Mouse (Mus musculus): Measurements from ENCODE around the gene Tspan3. TPM values are rescaled to one million over a fixed set of nuclear protein-coding genes. Genes with fewer than 3 reads are reported as not detected.

The Tspan3 gene
- polyA plus RNA-seq, 1 experiment from 2014 or later = 570 TPM

GRCm38 (mm10) chr9:56123613-56124012, 41.7 kb downstream of the Tspan3 start:
- DNase-seq (ENCODE audit: low spot score) = no peak
- Histone ChIP-seq H3K27me3 (ENCODE audit: low read depth, poor library complexity, severe bottlenecking) (no peaks in the 10 kb centered on the region), H3K27ac (replicated peaks) (no peak overlapping the region), H3K9me3 (replicated peaks) (no peaks in the 10 kb centered on the region), H3K4me3 (no peak overlapping the region), H3K36me3 (peaks cover 20% of the 10 kb centered on the region), H3K4me1 (peaks cover 15% of the 10 kb centered on the region)
- 82% methylated on average over 7 of the region's 7 CpGs for WGBS

- Histone ChIP-seq H3K4me1 (peaks cover 17% of the 10 kb centered on the region), H3K27ac (replicated peaks) (no peak overlapping the region), H3K27me3 (ENCODE audit: low read depth, poor library complexity, severe bottlenecking) (no peaks in the 10 kb centered on the region), H3K36me3 (peaks cover 13% of the 10 kb centered on the region), H3K9me3 (replicated peaks) (no peaks in the 10 kb centered on the region), H3K4me3 (no peak overlapping the region)
- WGBS = 79% methylated on average over 8 of the region's 8 CpGs
- no peak for DNase-seq (ENCODE audit: low spot score)
These were observed 42.3 kb downstream of the Tspan3 start for GRCm38 (mm10) chr9:56122973-56123372.

GRCm38 (mm10) chr9:56121097-56121496, 44.2 kb downstream of the Tspan3 start:
- Histone ChIP-seq H3K27me3 (ENCODE audit: low read depth, poor library complexity, severe bottlenecking) (no peaks in the 10 kb centered on the region), H3K27ac (replicated peaks) (peak overlapping the region; percentile 50; the same call in 1 of the 2 replicates), H3K9me3 (replicated peaks) (no peaks in the 10 kb centered on the region), H3K36me3 (no peaks in the 10 kb centered on the region), H3K4me3 (no peak overlapping the region), H3K4me1 (peaks cover 17% of the 10 kb centered on the region)
- DNase-seq (ENCODE audit: low spot score) = peak; percentile 51
- 27% methylated on average over 7 of the region's 7 CpGs for WGBS

GRCm38 (mm10) chr9:56119651-56120050, 45.6 kb downstream of the Tspan3 start:
- Histone ChIP-seq H3K4me3 (no peak overlapping the region), H3K36me3 (no peaks in the 10 kb centered on the region), H3K9me3 (replicated peaks) (no peaks in the 10 kb centered on the region), H3K27me3 (ENCODE audit: low read depth, poor library complexity, severe bottlenecking) (no peaks in the 10 kb centered on the region), H3K4me1 (peaks cover 17% of the 10 kb centered on the region), H3K27ac (replicated peaks) (no peak overlapping the region)
- no peak for DNase-seq (ENCODE audit: low spot score)
- WGBS = 86% methylated on average over 2 of the region's 2 CpGs

- Histone ChIP-seq H3K4me3 (peak overlapping the region; percentile 52), H3K27me3 (ENCODE audit: low read depth, poor library complexity, severe bottlenecking) (no peaks in the 10 kb centered on the region), H3K9me3 (replicated peaks) (no peaks in the 10 kb centered on the region), H3K36me3 (no peaks in the 10 kb centered on the region), H3K4me1 (peaks cover 17% of the 10 kb centered on the region), H3K27ac (replicated peaks) (peak overlapping the region; percentile 73)
- WGBS = 6% methylated on average over 14 of the region's 14 CpGs
- DNase-seq (ENCODE audit: low spot score) = peak; percentile 79
These were observed 46.7 kb downstream of the Tspan3 start for GRCm38 (mm10) chr9:56118582-56118981.

GRCm38 (mm10) chr9:56118091-56118490, 47.2 kb downstream of the Tspan3 start:
- Histone ChIP-seq H3K36me3 (no peaks in the 10 kb centered on the region), H3K27me3 (ENCODE audit: low read depth, poor library complexity, severe bottlenecking) (no peaks in the 10 kb centered on the region), H3K27ac (replicated peaks) (no peak overlapping the region), H3K4me1 (peaks cover 17% of the 10 kb centered on the region), H3K4me3 (peak overlapping the region; percentile 52; the same call in 1 of the 2 replicates), H3K9me3 (replicated peaks) (no peaks in the 10 kb centered on the region)
- 84% methylated on average over 5 of the region's 5 CpGs for WGBS
- DNase-seq (ENCODE audit: low spot score) = no peak

- 79% methylated on average over 5 of the region's 5 CpGs for WGBS
- H3K4me1 ChIP-seq = peaks cover 11% of the 10 kb centered on the region
- no peak for DNase-seq (ENCODE audit: low spot score)
- no peak overlapping the region for H3K4me3 ChIP-seq
- H3K9me3 ChIP-seq (replicated peaks) = no peaks in the 10 kb centered on the region
- no peak overlapping the region; the same call in 1 of the 2 replicates for H3K27ac ChIP-seq (replicated peaks)
- H3K36me3 ChIP-seq = no peaks in the 10 kb centered on the region
- H3K27me3 ChIP-seq (ENCODE audit: low read depth, poor library complexity, severe bottlenecking) = no peaks in the 10 kb centered on the region
These were observed 57.1 kb downstream of the Tspan3 start for GRCm38 (mm10) chr9:56108174-56108573.

- 68% methylated on average over 6 of the region's 6 CpGs for WGBS
- H3K36me3 ChIP-seq = no peaks in the 10 kb centered on the region
- no peak for DNase-seq (ENCODE audit: low spot score)
- H3K4me1 ChIP-seq = peaks cover 11% of the 10 kb centered on the region
- H3K4me3 ChIP-seq = no peak overlapping the region
- no peaks in the 10 kb centered on the region for H3K9me3 ChIP-seq (replicated peaks)
- H3K27me3 ChIP-seq (ENCODE audit: low read depth, poor library complexity, severe bottlenecking) = no peaks in the 10 kb centered on the region
- no peak overlapping the region for H3K27ac ChIP-seq (replicated peaks)
These were observed 57.8 kb downstream of the Tspan3 start for GRCm38 (mm10) chr9:56107527-56107926.

- Histone ChIP-seq H3K4me1 (peaks cover 11% of the 10 kb centered on the region), H3K27ac (replicated peaks) (no peak overlapping the region), H3K27me3 (ENCODE audit: low read depth, poor library complexity, severe bottlenecking) (no peaks in the 10 kb centered on the region), H3K9me3 (replicated peaks) (no peaks in the 10 kb centered on the region), H3K36me3 (no peaks in the 10 kb centered on the region), H3K4me3 (no peak overlapping the region)
- DNase-seq (ENCODE audit: low spot score) = no peak
- 75% methylated on average over 6 of the region's 6 CpGs for WGBS
These were observed 58.8 kb downstream of the Tspan3 start for GRCm38 (mm10) chr9:56106274-56107072.

- Histone ChIP-seq H3K9me3 (replicated peaks) (no peaks in the 10 kb centered on the region), H3K36me3 (no peaks in the 10 kb centered on the region), H3K4me1 (peaks cover 11% of the 10 kb centered on the region), H3K27me3 (ENCODE audit: low read depth, poor library complexity, severe bottlenecking) (no peaks in the 10 kb centered on the region), H3K4me3 (no peak overlapping the region), H3K27ac (replicated peaks) (no peak overlapping the region)
- no peak for DNase-seq (ENCODE audit: low spot score)
- WGBS = 84% methylated on average over 7 of the region's 7 CpGs
These were observed 60.4 kb downstream of the Tspan3 start for GRCm38 (mm10) chr9:56104921-56105320.

GRCm38 (mm10) chr9:56101022-56101421, 64.3 kb downstream of the Tspan3 start:
- Histone ChIP-seq H3K4me3 (no peak overlapping the region), H3K4me1 (no peaks in the 10 kb centered on the region), H3K9me3 (replicated peaks) (no peaks in the 10 kb centered on the region), H3K27me3 (ENCODE audit: low read depth, poor library complexity, severe bottlenecking) (no peaks in the 10 kb centered on the region), H3K36me3 (no peaks in the 10 kb centered on the region), H3K27ac (replicated peaks) (no peak overlapping the region)
- no peak for DNase-seq (ENCODE audit: low spot score)
- WGBS = 81% methylated on average over 4 of the region's 4 CpGs

- Histone ChIP-seq H3K27ac (replicated peaks) (no peak overlapping the region), H3K36me3 (no peaks in the 10 kb centered on the region), H3K27me3 (ENCODE audit: low read depth, poor library complexity, severe bottlenecking) (no peaks in the 10 kb centered on the region), H3K4me3 (no peak overlapping the region), H3K4me1 (no peaks in the 10 kb centered on the region), H3K9me3 (replicated peaks) (no peaks in the 10 kb centered on the region)
- no peak for DNase-seq (ENCODE audit: low spot score)
- WGBS = 89% methylated on average over 7 of the region's 7 CpGs
These were observed 65.2 kb downstream of the Tspan3 start for GRCm38 (mm10) chr9:56100041-56100522.

GRCm38 (mm10) chr9:56097584-56098298, 67.5 kb downstream of the Tspan3 start:
- Histone ChIP-seq H3K9me3 (replicated peaks) (no peaks in the 10 kb centered on the region), H3K36me3 (no peaks in the 10 kb centered on the region), H3K4me1 (no peaks in the 10 kb centered on the region), H3K4me3 (no peak overlapping the region), H3K27ac (replicated peaks) (no peak overlapping the region), H3K27me3 (ENCODE audit: low read depth, poor library complexity, severe bottlenecking) (no peaks in the 10 kb centered on the region)
- WGBS = 88% methylated on average over 4 of the region's 4 CpGs
- DNase-seq (ENCODE audit: low spot score) = no peak

All from midbrain, embryonic 10.5 days (tissue).